Mouse (Mus musculus): ENCODE measurements around the gene Golt1a. TPM values are rescaled to one million over a fixed set of nuclear protein-coding genes. Genes with fewer than 3 reads are reported as not detected.

The Golt1a gene
- polyA plus RNA-seq (2015; fragmentation: Illumina TruSeq; extraction: RNeasy Lipid Tissue Mini Kit (QIAGEN cat#74804); ENCODE audit: insufficient read depth, low read depth, low replicate concordance): not detected

GRCm38 (mm10) chr1:133309652-133310267, at the start of gene Golt1a:
TSS of gene Golt1a (plus strand) at chr1:133309800.

DNA sequence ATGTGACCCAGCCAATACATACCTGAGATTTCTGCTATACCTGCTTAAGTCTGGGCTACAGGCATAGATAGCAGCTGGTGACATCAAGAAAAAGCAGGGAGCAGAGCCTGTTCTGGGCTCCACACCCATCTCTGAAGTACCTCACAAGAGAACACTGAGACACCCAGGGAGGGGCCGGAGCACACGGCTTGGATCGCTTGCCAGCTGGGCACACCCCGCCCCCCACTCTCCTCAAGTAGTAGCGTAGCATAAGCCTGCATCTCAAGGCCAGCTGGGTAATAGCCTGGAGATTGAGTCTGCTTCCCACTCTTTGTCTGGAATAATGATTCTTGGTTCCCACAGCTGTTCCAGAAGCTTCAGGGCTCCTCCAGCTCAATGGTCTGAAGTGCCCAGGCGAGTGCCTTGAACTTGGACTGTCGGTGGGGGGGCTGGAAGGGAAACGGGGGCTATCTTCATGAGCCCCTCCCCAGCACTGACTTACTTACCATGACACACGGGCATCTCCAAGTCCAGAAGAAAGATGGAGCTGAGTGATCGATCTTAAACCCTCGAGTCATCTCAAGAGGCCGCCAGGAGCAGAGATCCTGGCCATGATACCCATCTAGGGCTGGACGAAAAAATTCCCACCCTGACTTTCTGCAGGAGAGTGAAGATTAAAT, 11.8 kb downstream of the Golt1a start, which contains the start of gene Kiss1:
Gene Kiss1, plus strand, starts transcription at position 609 of the 659 bp plus-strand sequence.

GRCm38 (mm10) chr1:133350210-133350609, 40.6 kb downstream of the Golt1a start, which contains the start of gene Ren1:
TSS of gene Ren1 (plus strand) at chr1:133350510.

DNA sequence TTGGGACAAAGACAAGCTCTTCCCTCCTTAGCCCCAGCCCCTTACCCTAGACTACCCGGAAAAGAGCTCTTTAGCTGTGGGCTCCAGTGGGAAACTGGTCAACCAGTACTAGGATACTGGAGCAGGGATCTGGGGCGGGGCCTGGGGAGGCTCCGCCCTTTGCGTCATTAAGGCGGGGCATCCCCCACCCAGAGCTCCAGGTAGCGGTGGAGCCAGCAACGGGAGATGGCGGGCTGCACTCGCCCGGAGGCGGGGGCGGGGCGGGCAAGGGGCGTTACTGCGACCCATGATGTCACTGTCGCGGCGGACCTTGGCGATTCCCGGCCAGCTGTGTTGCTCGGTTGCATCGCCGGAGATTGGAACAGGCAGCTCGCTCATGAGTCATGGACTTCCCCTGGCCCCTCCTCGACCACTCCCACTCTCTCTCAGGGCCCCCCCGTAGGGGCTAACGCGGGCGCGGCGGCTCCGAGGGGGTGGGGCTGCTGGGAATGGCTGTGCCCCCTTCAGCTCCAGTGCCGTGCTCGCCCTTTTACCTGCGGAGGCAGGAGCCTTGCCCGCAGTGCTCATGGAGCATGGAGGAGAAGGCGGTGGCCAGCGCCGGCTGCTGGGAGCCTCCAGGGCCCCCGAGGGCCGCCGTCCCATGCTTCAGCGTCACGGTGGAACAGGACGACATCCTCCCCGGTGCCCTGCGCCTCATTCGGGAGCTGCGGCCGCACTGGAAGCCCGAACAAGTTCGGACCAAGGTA, 53.8 kb downstream of the Golt1a start, which contains the start of gene Etnk2:
Gene Etnk2, plus strand, starts transcription at position 297 of the 746 bp plus-strand sequence.

Other genes starting within 250 kb of the Golt1a start
- gene Ppp1r15b, start 178.7 kb upstream of the Golt1a start, polyA plus RNA-seq (2015; fragmentation: Illumina TruSeq; extraction: RNeasy Lipid Tissue Mini Kit (QIAGEN cat#74804); ENCODE audit: insufficient read depth, low read depth, low replicate concordance): 15.4 TPM
- gene Plekha6, start 145.6 kb upstream of the Golt1a start, polyA plus RNA-seq (2015; fragmentation: Illumina TruSeq; extraction: RNeasy Lipid Tissue Mini Kit (QIAGEN cat#74804); ENCODE audit: insufficient read depth, low read depth, low replicate concordance): 9.3 TPM
- gene Kiss1, start 12.1 kb downstream of the Golt1a start, polyA plus RNA-seq (2015; fragmentation: Illumina TruSeq; extraction: RNeasy Lipid Tissue Mini Kit (QIAGEN cat#74804); ENCODE audit: insufficient read depth, low read depth, low replicate concordance): not detected
- gene Ren1, start 40.7 kb downstream of the Golt1a start, polyA plus RNA-seq (2015; fragmentation: Illumina TruSeq; extraction: RNeasy Lipid Tissue Mini Kit (QIAGEN cat#74804); ENCODE audit: insufficient read depth, low read depth, low replicate concordance): not detected
- gene Etnk2, start 53.8 kb downstream of the Golt1a start, polyA plus RNA-seq (2015; fragmentation: Illumina TruSeq; extraction: RNeasy Lipid Tissue Mini Kit (QIAGEN cat#74804); ENCODE audit: insufficient read depth, low read depth, low replicate concordance): not detected
- 12.5 TPM for gene Sox13, start 114.6 kb downstream of the Golt1a start, polyA plus RNA-seq (2015; fragmentation: Illumina TruSeq; extraction: RNeasy Lipid Tissue Mini Kit (QIAGEN cat#74804); ENCODE audit: insufficient read depth, low read depth, low replicate concordance)

Measured in pancreas, adult 10 weeks (tissue).